Mouse (Mus musculus) brain, embryonic 14.5 days (tissue): ENCODE data around the gene Nefh.

Experiments used
- CTCF ChIP-seq: fragments of 200-500 bp; IDR thresholded peaks from 2 replicates; pipeline ENCODE4 v1.5.1; 2012; ENCODE audit warnings: inconsistent platforms, mild to moderate bottlenecking, moderate library complexity, borderline replicate concordance; ENCODE audit not compliant: insufficient read depth, insufficient read length; ENCODE audit errors: extremely low read depth
- POLR2A ChIP-seq: fragments of 200-500 bp; IDR thresholded peaks from 2 replicates; pipeline ENCODE4 v1.6.1; 2012; ENCODE audit warnings: mild to moderate bottlenecking, inconsistent platforms, borderline replicate concordance; ENCODE audit not compliant: poor library complexity, insufficient read depth, insufficient read length, severe bottlenecking; ENCODE audit errors: extremely low read depth

GRCm38 (mm10) chr11:4921751-4922150, 26.1 kb downstream of the Nefh start:
- TF ChIP-seq POLR2A (no peak), CTCF (no peak)
